Mouse (Mus musculus) adrenal gland, adult 18-20 months (tissue): ENCODE results near the gene Angptl3. TPM values are rescaled to one million over a fixed set of nuclear protein-coding genes. Genes with fewer than 3 reads are reported as not detected.

Experiments used
- total RNA-seq, 2 experiments: library from RNA; stranded (reverse); gene quantifications; 1 replicate in 1 of 2; 2 replicates in 1 of 2; pipeline ENCODE4 v1.2.3; 2021

The Angptl3 gene
- total RNA-seq, 2 experiments from 2014 or later = 0.40 to 0.83 TPM

Other genes starting within 250 kb of the Angptl3 start
- 1 to 10 TPM; 2.6 to 2.8 TPM for gene Kank4, start 213.4 kb upstream of the Angptl3 start, total RNA-seq
- not detected for gene I0C0044D17Rik, start 207.1 kb upstream of the Angptl3 start, total RNA-seq
- 10 to 100 TPM; 24.6 to 27.2 TPM for gene Usp1, start 107.1 kb upstream of the Angptl3 start, total RNA-seq
- 10 to 100 TPM; 28.3 to 43.3 TPM for gene Dock7, start 90.0 kb downstream of the Angptl3 start, total RNA-seq
- 10 to 100 TPM in 1 of 2 experiments, 1 to 10 TPM in 1; 9.6 to 14.3 TPM for gene Atg4c, start 163.0 kb downstream of the Angptl3 start, total RNA-seq